Mouse (Mus musculus) stomach, embryonic 16.5 days (tissue): Measurements from ENCODE around the gene Srarp. TPM values are rescaled to one million over a fixed set of nuclear protein-coding genes. Genes with fewer than 3 reads are reported as not detected.

Source experiments
- ATAC-seq: fragments of 200-750 bp; cut with Nextera tagmentation; 2 replicates; pipeline ENCODE4 v1.8.0; 2017; ENCODE audit warnings: moderate number of reproducible peaks, moderate TSS enrichment; ENCODE audit not compliant: insufficient read depth, low FRiP score
- H3K27ac ChIP-seq: fragments of 300-500 bp; sonication (generic); 2 replicates; pipeline ENCODE4 v1.5.1; 2014; ENCODE audit warnings: low read length
- H3K27me3 ChIP-seq: fragments of 300-500 bp; sonication (generic); 2 replicates; pipeline ENCODE4 v1.6.1; 2014; ENCODE audit warnings: low read length, control low read depth, mixed read lengths; ENCODE audit not compliant: control insufficient read depth, insufficient read depth
- H3K36me3 ChIP-seq: fragments of 300-500 bp; sonication (generic); 2 replicates; pipeline ENCODE4 v1.6.1; 2014; ENCODE audit warnings: low read length; ENCODE audit not compliant: control insufficient read depth, insufficient read depth
- H3K4me1 ChIP-seq: fragments of 300-500 bp; sonication (generic); 2 replicates; pipeline ENCODE4 v1.6.1; 2014; ENCODE audit warnings: low read length, control low read depth, mixed read lengths; ENCODE audit not compliant: control insufficient read depth, insufficient read depth
- H3K4me2 ChIP-seq: fragments of 300-500 bp; sonication (generic); 2 replicates; pipeline ENCODE4 v1.6.1; 2014; ENCODE audit warnings: low read depth, low read length, mixed read lengths
- H3K4me3 ChIP-seq: fragments of 300-500 bp; sonication (generic); replicated peaks from 2 replicates; pipeline ENCODE4 v1.5.1; 2014; ENCODE audit warnings: mild to moderate bottlenecking, low read length
- H3K9ac ChIP-seq: fragments of 300-500 bp; sonication (generic); 2 replicates; pipeline ENCODE4 v1.6.1; 2014; ENCODE audit warnings: low read length
- H3K9me3 ChIP-seq: fragments of 300-500 bp; sonication (generic); replicated peaks from 2 replicates; pipeline ENCODE4 v1.6.1; 2016; ENCODE audit warnings: low read length, control low read depth; ENCODE audit not compliant: control insufficient read depth
- WGBS: fragments of 180-500 bp; shearing (Covaris S2); extraction: QIAGEN DNeasy Blood & Tissue Kit; methylation state at CpG from one replicate; pipeline ENCODE4 v1.1.7; 2014; 5-methylcytosine and 5-hydroxymethylcytosine counted together
- polyA plus RNA-seq: library from polyadenylated mRNA; unstranded; fragments of >200 nt; fragmentation: Nextera tagmentation; extraction: Ambion mirVana; gene quantifications from 2 replicates; pipeline ENCODE4 v1.2.1, GENCODE M21; 2015

Gene Srarp
- polyA plus RNA-seq, 1 experiment from 2014 or later = not detected

- H3K27me3 ChIP-seq = no peaks in the 10 kb centered on the region
- WGBS = 20% methylated on average over 16 of the region's 16 CpGs
- peak overlapping the region; percentile 8 for H3K4me3 ChIP-seq
- H3K9ac ChIP-seq = peak overlapping the region; percentile 54
- H3K4me2 ChIP-seq = peak overlapping the region; percentile 36
- H3K9me3 ChIP-seq = no peaks in the 10 kb centered on the region
- H3K4me1 ChIP-seq = peaks cover 4% of the 10 kb centered on the region
- ATAC-seq = no peak
- H3K36me3 ChIP-seq = no peaks in the 10 kb centered on the region
- no peak overlapping the region for H3K27ac ChIP-seq
These were observed 41.2 kb downstream of the Srarp start for GRCm38 (mm10) chr4:141394751-141395150.

GRCm38 (mm10) chr4:141391293-141391692 lies 44.6 kb downstream of the Srarp start:
- H3K9ac ChIP-seq = no peak overlapping the region
- WGBS = 75% methylated on average over 12 of the region's 12 CpGs
- no peaks in the 10 kb centered on the region for H3K9me3 ChIP-seq
- H3K4me1 ChIP-seq = peaks cover 4% of the 10 kb centered on the region
- H3K4me3 ChIP-seq = no peak overlapping the region
- ATAC-seq = no peak
- no peaks in the 10 kb centered on the region for H3K27me3 ChIP-seq
- H3K4me2 ChIP-seq = no peak overlapping the region
- H3K27ac ChIP-seq = no peak overlapping the region
- no peaks in the 10 kb centered on the region for H3K36me3 ChIP-seq

DNA sequence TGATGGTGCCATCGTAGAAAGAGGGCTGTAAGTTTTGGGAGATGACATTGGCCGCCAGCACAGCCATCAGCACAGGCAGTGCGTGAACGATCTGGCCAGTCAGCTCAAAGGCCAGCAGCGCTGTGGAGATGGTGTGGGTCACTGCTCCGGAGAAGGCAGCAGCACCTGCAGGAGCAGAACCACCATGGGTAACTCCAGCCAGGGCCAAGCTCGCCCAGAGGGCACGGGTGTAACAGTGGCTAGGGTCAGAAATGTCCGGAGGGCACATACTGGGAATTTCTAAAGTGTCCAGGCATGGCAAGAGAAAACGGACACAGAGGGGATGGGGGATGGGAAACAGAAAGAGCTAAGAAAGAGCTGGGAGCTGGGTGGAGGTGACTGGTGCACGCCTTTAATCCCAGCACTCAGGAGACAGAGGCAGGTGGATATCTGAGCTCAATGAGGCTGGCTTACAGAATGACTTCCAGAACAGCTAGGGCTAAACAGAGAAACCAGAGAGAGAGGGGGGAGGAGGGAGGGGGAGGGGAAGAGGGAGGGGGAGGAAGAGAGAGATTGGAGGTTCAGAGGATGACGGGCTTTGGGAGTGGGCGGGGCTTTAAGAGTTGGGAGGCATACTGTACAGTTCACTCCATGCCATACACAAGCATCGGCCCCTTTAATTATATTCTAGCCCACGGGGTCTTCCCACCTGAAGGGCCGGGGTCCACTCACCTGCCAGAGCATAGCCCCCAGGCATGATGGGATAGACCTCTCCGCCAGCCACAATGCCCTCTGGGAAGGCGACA lies 46.3 kb downstream of the Srarp start:
- Histone ChIP-seq H3K4me1 (0 out of 2 replicates have a peak, but pooled peaks cover under 1% of the 10 kb centered on the region), H3K4me2 (no peak overlapping the region), H3K4me3 (no peak overlapping the region), H3K36me3 (no peaks in the 10 kb centered on the region), H3K27me3 (no peaks in the 10 kb centered on the region), H3K27ac (no peak overlapping the region), H3K9ac (no peak overlapping the region), H3K9me3 (no peaks in the 10 kb centered on the region)
- 69% methylated on average over 18 of the region's 18 CpGs for WGBS
- no peak for ATAC-seq

- no peak for ATAC-seq
- H3K27me3 ChIP-seq = peaks cover 14% of the 10 kb centered on the region
- H3K27ac ChIP-seq = no peak overlapping the region
- no peak overlapping the region for H3K4me2 ChIP-seq
- no peak overlapping the region for H3K4me3 ChIP-seq
- H3K36me3 ChIP-seq = no peaks in the 10 kb centered on the region
- WGBS = 61% methylated on average over 5 of the region's 5 CpGs
- H3K9ac ChIP-seq = no peak overlapping the region
- H3K9me3 ChIP-seq = no peaks in the 10 kb centered on the region
- H3K4me1 ChIP-seq = no peaks in the 10 kb centered on the region
These were observed 48.0 kb downstream of the Srarp start for GRCm38 (mm10) chr4:141387933-141388332.

GRCm38 (mm10) chr4:141387093-141387784 lies 48.7 kb downstream of the Srarp start:
- H3K36me3 ChIP-seq = no peaks in the 10 kb centered on the region
- no peaks in the 10 kb centered on the region for H3K9me3 ChIP-seq
- ATAC-seq = no peak
- H3K4me2 ChIP-seq = no peak overlapping the region
- H3K4me3 ChIP-seq = no peak overlapping the region
- 24% methylated on average over 5 of the region's 5 CpGs for WGBS
- H3K9ac ChIP-seq = no peak overlapping the region
- H3K4me1 ChIP-seq = peaks cover 7% of the 10 kb centered on the region
- H3K27me3 ChIP-seq = peaks cover 19% of the 10 kb centered on the region
- H3K27ac ChIP-seq = no peak overlapping the region

DNA sequence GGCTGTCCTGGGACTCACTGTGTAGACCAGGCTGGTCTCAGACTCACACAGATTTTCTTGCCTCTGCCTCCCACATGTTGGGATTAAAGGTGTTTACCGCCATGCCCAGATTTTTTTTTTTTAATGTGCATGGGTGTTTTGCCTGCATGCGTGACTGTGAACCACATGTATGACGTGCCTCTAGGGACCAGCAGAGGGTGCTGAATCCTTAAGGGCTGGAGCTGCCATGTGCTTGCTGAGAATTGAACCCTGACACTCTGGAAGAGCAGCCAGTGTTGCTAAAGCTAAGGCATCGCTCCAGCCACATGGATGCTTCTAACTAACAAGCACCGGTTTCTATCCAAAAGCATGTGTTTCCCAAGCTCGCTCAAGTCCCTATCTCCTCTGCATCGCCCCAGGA lies 49.8 kb downstream of the Srarp start:
- 74% methylated on average over 7 of the region's 7 CpGs for WGBS
- no peak overlapping the region for H3K4me2 ChIP-seq
- no peak for ATAC-seq
- H3K4me3 ChIP-seq = no peak overlapping the region
- H3K36me3 ChIP-seq = no peaks in the 10 kb centered on the region
- H3K9me3 ChIP-seq = no peaks in the 10 kb centered on the region
- peaks cover 9% of the 10 kb centered on the region for H3K4me1 ChIP-seq
- no peak overlapping the region for H3K27ac ChIP-seq
- H3K9ac ChIP-seq = no peak overlapping the region
- peaks cover 24% of the 10 kb centered on the region for H3K27me3 ChIP-seq

GRCm38 (mm10) chr4:141385275-141385674 lies 50.6 kb downstream of the Srarp start:
- no peak overlapping the region for H3K4me2 ChIP-seq
- H3K27me3 ChIP-seq = peaks cover 24% of the 10 kb centered on the region
- H3K9me3 ChIP-seq = no peaks in the 10 kb centered on the region
- H3K4me3 ChIP-seq = no peak overlapping the region
- ATAC-seq = no peak
- 1% methylated on average over 7 of the region's 7 CpGs for WGBS
- H3K4me1 ChIP-seq = peaks cover 9% of the 10 kb centered on the region
- no peaks in the 10 kb centered on the region for H3K36me3 ChIP-seq
- no peak overlapping the region for H3K27ac ChIP-seq
- no peak overlapping the region for H3K9ac ChIP-seq

Other genes with a start within 250 kb of the Srarp start
- 5.5 and 5.6 TPM in 2 replicates for gene Rsg1, start 222.1 kb downstream of the Srarp start, polyA plus RNA-seq
- 16.1 and 18.9 TPM in 2 replicates for gene Arhgef19, start 196.6 kb downstream of the Srarp start, polyA plus RNA-seq
- gene Epha2, start 134.9 kb downstream of the Srarp start, polyA plus RNA-seq = 9.5 and 12.1 TPM in 2 replicates
- gene Fam131c, start 67.9 kb downstream of the Srarp start, polyA plus RNA-seq = 3.0 and 3.5 TPM in 2 replicates
- gene Clcnka, start 37.4 kb downstream of the Srarp start, polyA plus RNA-seq = 0.17 TPM in 1 of 2 replicates, not detected in the other
- gene Clcnkb, start 20.1 kb downstream of the Srarp start, polyA plus RNA-seq = not detected in 2 replicates
- 5.6 and 5.8 TPM in 2 replicates for gene Hspb7, start 15.3 kb downstream of the Srarp start, polyA plus RNA-seq
- gene Zbtb17, start 8.5 kb upstream of the Srarp start, polyA plus RNA-seq = 31.8 and 35.6 TPM in 2 replicates
- 6.2 and 7.2 TPM in 2 replicates for gene Spen, start 102.5 kb upstream of the Srarp start, polyA plus RNA-seq
- gene Fblim1, start 170.0 kb upstream of the Srarp start, polyA plus RNA-seq = 77.2 and 85.0 TPM in 2 replicates
- 2.7 and 3.8 TPM in 2 replicates for gene Tmem82, start 182.5 kb upstream of the Srarp start, polyA plus RNA-seq
- 0.62 and 1.6 TPM in 2 replicates for gene Slc25a34, start 187.7 kb upstream of the Srarp start, polyA plus RNA-seq
- gene Plekhm2, start 228.8 kb upstream of the Srarp start, polyA plus RNA-seq = 4.4 and 6.3 TPM in 2 replicates
- not detected in 2 replicates for gene Rsc1a1, start 249.5 kb upstream of the Srarp start, polyA plus RNA-seq